Mouse (Mus musculus) testis, postnatal 10 days (tissue): ENCODE measurements around the gene Hsd17b11.

ENCODE experiments used
- DNase-seq: peaks from one replicate; pipeline ENCODE4 v3.0.0; 2021; ENCODE audit warnings: low spot score

Gene Hsd17b11

GRCm38 (mm10) chr5:104021597-104022378 is at the start of gene Hsd17b11:
Gene Hsd17b11 (minus strand): TSS chr5:104021919.
- DNase-seq: peak; percentile 83

- DNase-seq: no peak
Measured at GRCm38 (mm10) chr5:104071048-104071447, 49.3 kb upstream of the Hsd17b11 start.

- peak; percentile 58 for DNase-seq
Measured at GRCm38 (mm10) chr5:104068751-104069150, 47.0 kb upstream of the Hsd17b11 start.

DNA sequence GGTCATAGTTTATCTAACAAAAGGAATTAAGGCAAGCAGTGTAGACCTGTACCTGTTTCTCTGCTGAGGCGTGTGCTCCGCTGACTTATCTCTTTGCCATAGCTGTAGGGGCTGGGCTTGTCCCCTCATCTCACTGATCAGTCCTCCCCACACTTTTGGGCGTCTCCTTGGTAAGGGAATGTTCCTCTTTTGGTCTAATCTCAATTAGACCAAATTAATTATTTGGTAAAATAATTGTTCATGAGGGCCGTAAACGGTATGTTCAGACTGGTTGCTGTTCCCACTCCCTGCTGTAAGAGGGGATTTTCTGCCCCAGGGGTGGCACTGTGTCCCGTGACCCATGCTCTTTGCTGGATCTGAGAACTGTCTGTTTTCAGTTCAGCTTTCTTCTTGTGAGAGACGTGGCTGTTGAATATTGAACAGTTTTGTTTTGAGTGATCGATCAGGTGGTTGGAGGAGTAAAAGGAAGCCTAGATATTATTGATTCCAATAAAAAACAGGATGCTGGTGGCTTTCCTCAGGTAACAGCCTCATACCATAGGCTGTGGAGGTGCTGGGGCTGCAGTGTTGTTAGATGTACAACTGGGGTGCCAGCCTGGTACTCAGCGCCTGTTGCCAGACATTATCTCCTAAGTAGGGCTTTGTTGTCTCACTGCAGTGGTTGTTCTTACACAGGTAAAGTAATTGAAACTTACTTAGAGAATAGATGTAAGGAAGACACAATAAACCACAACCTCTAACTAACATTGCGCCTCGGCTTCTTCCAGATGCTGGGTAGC is 41.2 kb upstream of the Hsd17b11 start:
- DNase-seq: peak; percentile 28

GRCm38 (mm10) chr5:104061936-104062772 is 40.4 kb upstream of the Hsd17b11 start:
- peak; percentile 62 for DNase-seq

DNA sequence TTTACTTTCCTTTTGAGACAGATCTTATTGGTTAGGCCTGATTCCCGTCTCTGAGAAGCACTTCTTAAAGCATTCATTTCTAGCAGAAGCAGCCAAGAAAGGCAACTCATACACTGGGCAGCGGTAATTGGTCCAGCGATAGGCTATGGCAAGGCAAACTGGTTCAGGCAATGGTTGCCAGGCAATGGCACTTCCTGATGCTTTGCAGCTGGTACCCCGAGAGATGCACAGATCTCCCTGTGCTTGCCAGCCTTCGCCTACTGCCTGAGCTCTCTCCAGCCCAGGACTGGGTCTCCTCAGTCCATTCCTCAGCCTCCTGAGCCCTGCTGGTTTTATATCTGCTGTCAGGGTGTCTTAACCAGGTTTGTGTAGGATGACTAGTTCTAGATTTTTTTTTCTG is 38.7 kb upstream of the Hsd17b11 start:
- no peak for DNase-seq

DNA sequence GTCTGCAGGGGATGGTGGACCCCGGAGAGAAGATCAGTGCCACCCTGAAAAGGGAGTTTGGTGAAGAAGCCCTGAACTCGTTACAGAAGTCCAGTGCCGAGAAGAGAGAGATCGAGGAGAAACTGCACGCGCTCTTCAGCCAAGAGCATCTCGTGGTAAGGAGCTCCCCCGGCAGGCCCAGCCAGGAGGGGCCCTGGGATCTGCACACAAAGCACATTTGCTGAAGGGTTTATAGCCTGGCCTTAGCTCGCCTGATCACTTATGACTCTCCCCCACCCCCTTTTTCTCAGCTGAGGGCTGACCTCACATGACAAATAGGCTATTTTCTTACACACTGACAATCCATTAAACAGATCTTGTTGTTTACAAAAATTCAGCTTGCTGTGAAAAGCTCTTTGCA is 37.9 kb upstream of the Hsd17b11 start:
- no peak for DNase-seq

- DNase-seq: peak; percentile 78
Measured at GRCm38 (mm10) chr5:104058021-104058420, 36.3 kb upstream of the Hsd17b11 start.

- no peak for DNase-seq
Measured at GRCm38 (mm10) chr5:104056295-104056694, 34.6 kb upstream of the Hsd17b11 start.

GRCm38 (mm10) chr5:104055816-104056215 is 34.1 kb upstream of the Hsd17b11 start:
- DNase-seq: no peak

- no peak for DNase-seq
Measured at GRCm38 (mm10) chr5:104054938-104055337, 33.2 kb upstream of the Hsd17b11 start.

- DNase-seq: peak; percentile 73
Measured at GRCm38 (mm10) chr5:104052956-104053355, 31.2 kb upstream of the Hsd17b11 start.

- DNase-seq: no peak
Measured at GRCm38 (mm10) chr5:104048139-104048538, 26.4 kb upstream of the Hsd17b11 start.

DNA sequence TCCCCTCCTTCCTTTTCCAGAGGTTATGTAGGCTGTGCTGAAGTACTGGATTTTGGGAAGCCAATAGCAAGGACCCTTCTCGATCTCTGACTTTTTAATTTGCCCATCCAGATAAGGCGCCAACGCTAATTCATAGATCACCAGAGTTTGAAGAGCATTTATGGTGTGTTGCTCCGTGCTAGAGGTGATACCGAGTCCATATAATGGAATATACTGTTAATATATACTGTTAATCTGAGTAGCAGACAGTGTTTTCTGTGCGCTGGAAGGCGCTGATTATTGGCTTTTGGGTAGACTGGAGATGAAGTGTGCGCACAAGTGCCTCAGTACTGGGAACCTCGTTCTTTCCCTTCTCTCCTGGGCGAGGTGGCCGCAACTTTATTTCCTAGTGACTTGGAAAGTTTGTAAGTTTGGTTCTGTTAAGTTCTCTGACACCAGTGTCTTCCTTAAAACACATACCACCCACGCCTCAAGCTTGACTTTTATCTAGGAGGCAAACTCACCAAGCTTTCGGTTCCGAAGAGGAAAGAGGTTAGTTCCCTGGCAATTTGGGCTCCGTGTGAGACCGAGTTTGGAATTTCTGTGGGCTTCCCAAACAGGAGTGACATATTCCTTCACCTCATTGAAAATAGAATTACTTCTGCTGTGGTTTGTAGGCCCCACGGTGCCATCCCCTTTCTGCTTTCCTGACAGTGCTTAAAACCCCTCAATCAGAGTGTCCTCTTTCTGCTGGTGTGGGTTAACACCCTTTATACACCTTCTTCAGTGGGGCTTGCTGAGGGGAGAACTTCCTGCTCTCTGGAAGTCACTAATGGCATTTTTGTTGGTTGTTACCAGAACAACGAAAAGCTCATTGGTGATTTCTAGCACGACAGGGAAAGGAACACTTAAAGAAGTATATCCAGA is 25.7 kb upstream of the Hsd17b11 start:
- no peak for DNase-seq

DNA sequence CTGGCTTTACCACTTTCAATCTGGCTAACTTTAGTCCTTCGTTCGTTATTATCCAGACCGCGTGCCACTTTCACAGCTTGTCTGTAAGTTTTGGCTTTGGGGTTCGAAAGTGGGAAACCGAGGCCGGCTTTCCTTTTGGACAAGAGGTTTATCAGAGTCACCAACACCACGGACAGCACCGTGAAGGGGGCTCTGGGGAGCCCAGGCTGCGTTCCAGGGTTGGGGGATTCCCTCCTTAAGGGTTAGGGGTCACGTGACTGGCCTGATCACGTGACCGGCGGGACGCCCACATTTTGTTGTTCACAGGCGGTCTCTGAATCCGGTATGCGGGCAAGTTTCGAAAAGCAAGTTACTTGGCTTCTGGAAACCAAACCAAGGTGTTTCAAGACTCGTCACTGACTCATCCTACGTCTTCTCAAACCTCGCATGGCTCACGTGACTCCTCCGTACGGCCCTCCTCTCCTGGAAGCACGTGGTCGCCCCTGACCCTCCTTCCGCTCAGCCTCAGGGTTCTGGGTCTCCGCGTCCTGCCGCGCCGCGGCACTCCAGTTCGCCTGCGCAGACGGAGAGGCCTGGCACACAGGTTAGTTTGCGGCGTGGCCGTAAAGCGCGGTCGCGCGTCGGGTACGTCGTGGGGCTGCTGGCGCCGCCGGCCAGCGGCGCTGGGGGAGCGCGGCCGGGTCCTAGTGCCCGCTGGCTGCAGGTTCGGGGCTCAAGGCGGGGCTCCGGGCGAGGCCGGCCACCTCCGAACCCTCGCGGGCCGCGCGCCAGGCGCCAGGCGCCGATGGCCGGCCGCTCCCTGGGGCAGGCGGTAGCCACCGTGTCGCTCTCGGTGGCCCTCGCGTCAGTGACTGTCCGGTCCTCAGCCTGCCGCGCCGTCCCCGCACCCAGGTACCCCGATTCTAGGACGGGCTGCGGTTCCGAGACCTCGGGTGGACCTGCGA is 24.8 kb upstream of the Hsd17b11 start, which contains the start of gene Nudt9:
Nudt9 (plus strand) TSS at position 51 of the 944 bp plus-strand sequence.
- DNase-seq: peak; percentile 99

DNA sequence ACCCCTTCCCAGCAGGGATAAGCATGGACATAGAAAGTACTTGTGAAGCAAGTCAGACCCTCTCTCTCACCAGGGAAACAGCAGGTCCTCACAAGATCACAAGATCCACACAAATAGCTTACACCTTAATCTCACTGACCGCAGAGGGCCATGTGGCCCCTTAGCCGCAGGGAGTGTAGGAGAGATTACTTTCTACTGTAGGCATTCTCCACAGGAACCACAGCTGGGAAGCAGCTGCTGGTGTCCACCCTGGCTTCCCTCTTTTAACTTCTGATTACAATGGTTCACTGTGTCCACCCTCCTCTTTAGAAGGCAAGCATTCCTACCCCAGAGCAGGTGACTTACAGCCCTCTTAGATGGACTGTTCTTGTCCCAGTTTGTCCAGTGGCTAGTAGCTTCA is 22.0 kb upstream of the Hsd17b11 start:
- no peak for DNase-seq

- DNase-seq: no peak
Measured at GRCm38 (mm10) chr5:104042906-104043305, 21.2 kb upstream of the Hsd17b11 start.

DNA sequence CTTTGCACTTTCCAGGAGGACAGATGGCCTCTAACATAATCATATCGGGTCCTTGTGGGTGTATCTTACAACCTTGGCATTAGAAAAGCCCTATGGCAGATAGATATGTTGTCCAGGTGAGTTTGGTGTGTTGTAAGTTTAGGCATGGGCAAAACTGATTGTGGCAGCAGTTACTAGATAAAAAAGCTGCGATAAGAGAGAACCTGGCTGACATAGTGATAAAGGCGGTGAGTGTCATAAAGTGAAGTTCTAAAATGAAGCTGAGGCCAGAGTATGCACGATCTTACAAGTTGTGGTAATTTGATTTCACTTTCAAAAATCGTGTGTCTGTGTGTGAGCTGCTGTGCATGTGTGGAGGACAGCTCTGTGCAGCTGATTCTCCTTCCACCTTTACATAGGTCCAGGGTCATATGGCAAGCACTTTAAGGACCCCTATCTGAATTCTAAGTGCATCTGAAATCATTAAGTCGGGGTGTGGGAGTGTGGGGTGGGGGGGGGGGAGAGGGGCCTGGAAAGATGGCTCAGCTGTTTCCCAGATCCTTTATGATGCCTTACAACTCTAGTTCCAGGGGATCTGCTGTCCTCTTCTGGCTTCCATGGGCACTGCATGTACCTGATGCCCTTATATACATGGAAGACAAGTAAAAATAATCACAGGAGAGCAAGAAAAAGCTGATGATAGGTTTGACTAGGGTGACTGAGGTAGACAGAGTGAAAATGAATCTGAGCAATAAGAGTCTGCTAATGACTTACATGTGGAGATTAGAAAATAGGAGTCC is 17.6 kb upstream of the Hsd17b11 start:
- peak; percentile 70 for DNase-seq

DNA sequence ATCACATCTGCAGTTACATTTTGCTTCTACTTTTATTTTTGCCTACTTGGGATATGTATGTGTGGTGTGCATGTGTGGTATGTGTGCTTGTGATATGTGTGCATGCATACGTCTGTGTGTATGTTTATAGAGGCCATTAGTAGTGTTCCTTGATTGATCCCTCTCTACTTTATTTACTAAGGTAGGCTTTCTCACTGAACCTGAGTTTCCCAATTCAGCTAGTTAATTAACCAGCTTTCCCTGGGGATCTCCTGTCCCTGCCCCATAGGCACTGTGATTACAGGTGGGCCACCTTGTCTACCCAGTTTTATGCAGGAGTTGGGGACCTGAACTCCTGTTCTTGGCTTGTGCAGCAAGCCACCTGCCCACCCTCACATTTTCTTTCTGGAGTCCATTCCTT is 15.0 kb upstream of the Hsd17b11 start:
- no peak for DNase-seq
